Mouse (Mus musculus) thymus, adult 2 months (tissue): ENCODE data around the gene Tmem184a.

Experiments
- CTCF ChIP-seq: fragments of 200-500 bp; IDR thresholded peaks from 2 replicates; pipeline ENCODE4 v1.5.1; 2012; ENCODE audit warnings: mild to moderate bottlenecking, control low read depth, low read length, moderate library complexity, borderline replicate concordance; ENCODE audit not compliant: control insufficient read depth, poor library complexity, insufficient read depth; ENCODE audit errors: extremely low read depth
- POLR2A ChIP-seq: fragments of 200-500 bp; IDR thresholded peaks from 2 replicates; pipeline ENCODE4 v1.6.1; 2012; ENCODE audit warnings: mild to moderate bottlenecking, low read length, control low read depth, moderate library complexity; ENCODE audit not compliant: control insufficient read depth, poor library complexity, insufficient read depth; ENCODE audit errors: extremely low read depth

DNA sequence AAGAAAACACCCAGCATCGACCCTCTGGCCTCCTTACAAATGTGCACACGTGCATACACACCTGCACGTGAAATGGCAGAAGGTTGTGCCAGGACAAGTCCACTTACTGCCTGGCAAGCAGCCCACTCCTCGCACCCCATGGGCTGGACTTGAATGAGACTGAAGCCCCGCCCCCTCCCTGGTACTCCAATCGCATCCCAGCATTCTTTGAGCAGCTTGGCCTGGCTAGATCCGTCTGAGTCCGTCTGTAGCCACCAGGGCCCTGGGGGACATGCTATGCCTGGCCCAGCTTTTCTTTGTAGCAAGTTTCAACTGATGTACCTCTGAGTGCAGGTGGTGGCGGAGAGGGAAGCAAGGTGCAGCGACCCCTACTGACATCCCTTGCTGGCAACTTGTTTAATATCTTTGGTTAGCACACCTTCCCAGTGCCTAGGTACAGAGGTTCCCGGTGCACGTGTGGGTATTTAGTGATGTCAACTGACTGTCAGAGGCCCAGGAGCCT, 16.1 kb downstream of the Tmem184a start:
- TF ChIP-seq CTCF, result 0 out of 2 replicates have a peak, but pooled peaks have one; percentile 52
- TF ChIP-seq POLR2A, result no peak
